Mouse (Mus musculus): Measurements from ENCODE around the gene Ankrd24.

Gene Ankrd24

GRCm38 (mm10) chr10:81628390-81628789, at the start of gene Ankrd24:
Gene Ankrd24, plus strand, starts transcription at chr10:81628540.
- DNase-seq (ENCODE audit: low spot score) = no peak

GRCm38 (mm10) chr10:81579967-81580366, 48.4 kb upstream of the Ankrd24 start:
- DNase-seq (ENCODE audit: low spot score) = no peak

- no peak for DNase-seq (ENCODE audit: low spot score)
Observed at GRCm38 (mm10) chr10:81580441-81581070, 47.8 kb upstream of the Ankrd24 start.

- no peak for DNase-seq (ENCODE audit: low spot score)
Observed at GRCm38 (mm10) chr10:81583347-81583746, 45.0 kb upstream of the Ankrd24 start.

- no peak for DNase-seq (ENCODE audit: low spot score)
Observed at GRCm38 (mm10) chr10:81588739-81589138, 39.6 kb upstream of the Ankrd24 start.

- no peak for DNase-seq (ENCODE audit: low spot score)
Observed at GRCm38 (mm10) chr10:81591846-81592245, 36.5 kb upstream of the Ankrd24 start.

GRCm38 (mm10) chr10:81592631-81593030, 35.7 kb upstream of the Ankrd24 start:
- DNase-seq (ENCODE audit: low spot score) = no peak

- no peak for DNase-seq (ENCODE audit: low spot score)
Observed at GRCm38 (mm10) chr10:81593223-81593622, 35.1 kb upstream of the Ankrd24 start.

GRCm38 (mm10) chr10:81593935-81594334, 34.4 kb upstream of the Ankrd24 start:
- DNase-seq (ENCODE audit: low spot score) = no peak

- no peak for DNase-seq (ENCODE audit: low spot score)
Observed at GRCm38 (mm10) chr10:81595599-81595998, 32.7 kb upstream of the Ankrd24 start.

GRCm38 (mm10) chr10:81596611-81597010, 31.7 kb upstream of the Ankrd24 start:
- no peak for DNase-seq (ENCODE audit: low spot score)

- peak; percentile 49 for DNase-seq (ENCODE audit: low spot score)
Observed at GRCm38 (mm10) chr10:81597137-81597950, 31.0 kb upstream of the Ankrd24 start.

- peak; percentile 71 for DNase-seq (ENCODE audit: low spot score)
Observed at GRCm38 (mm10) chr10:81598342-81598741, 30.0 kb upstream of the Ankrd24 start.

GRCm38 (mm10) chr10:81598871-81599270, 29.5 kb upstream of the Ankrd24 start:
- peak; percentile 75 for DNase-seq (ENCODE audit: low spot score)

- no peak for DNase-seq (ENCODE audit: low spot score)
Observed at GRCm38 (mm10) chr10:81599630-81600029, 28.7 kb upstream of the Ankrd24 start.

GRCm38 (mm10) chr10:81600096-81600495, 28.2 kb upstream of the Ankrd24 start:
- no peak for DNase-seq (ENCODE audit: low spot score)

- DNase-seq (ENCODE audit: low spot score) = peak; percentile 100
Observed at GRCm38 (mm10) chr10:81600738-81601203, 27.6 kb upstream of the Ankrd24 start, which contains the start of gene Tle6. Gene Tle6, minus strand, starts transcription at chr10:81601073.

- no peak for DNase-seq (ENCODE audit: low spot score)
Observed at GRCm38 (mm10) chr10:81601396-81601905, 26.9 kb upstream of the Ankrd24 start.

- peak; percentile 59 for DNase-seq (ENCODE audit: low spot score)
Observed at GRCm38 (mm10) chr10:81602741-81603151, 25.6 kb upstream of the Ankrd24 start.

GRCm38 (mm10) chr10:81604019-81604967, 24.0 kb upstream of the Ankrd24 start:
- DNase-seq (ENCODE audit: low spot score) = no peak

GRCm38 (mm10) chr10:81604968-81605665, 23.2 kb upstream of the Ankrd24 start:
- peak; percentile 85 for DNase-seq (ENCODE audit: low spot score)

All from yolk sac, embryonic 10.5 days (tissue).